Mouse (Mus musculus) cortical plate, adult 2 months (tissue): ENCODE data around the gene Adcy7. TPM values are rescaled to one million over a fixed set of nuclear protein-coding genes. Genes with fewer than 3 reads are reported as not detected.

ENCODE experiments used
- H3K27ac ChIP-seq: fragments of 200-500 bp; 2 replicates; pipeline ENCODE4 v1.5.1; 2012; ENCODE audit warnings: low read length, control low read depth, inconsistent platforms; ENCODE audit not compliant: insufficient read depth
- H3K4me1 ChIP-seq: fragments of 200-500 bp; 2 replicates; pipeline ENCODE4 v1.6.1; 2011; ENCODE audit warnings: low read length; ENCODE audit not compliant: control insufficient read depth, insufficient read depth
- H3K4me3 ChIP-seq: fragments of 200-500 bp; 2 replicates; pipeline ENCODE4 v1.5.1; 2011; ENCODE audit warnings: mild to moderate bottlenecking, low read length, control low read depth; ENCODE audit not compliant: insufficient read depth
- CTCF ChIP-seq: fragments of 200-500 bp; IDR thresholded peaks from 2 replicates; pipeline ENCODE4 v1.5.1; 2011; ENCODE audit warnings: mild to moderate bottlenecking, control low read depth, low read length; ENCODE audit not compliant: insufficient read depth; ENCODE audit errors: extremely low read depth
- POLR2A ChIP-seq: fragments of 200-500 bp; IDR thresholded peaks from 2 replicates; pipeline ENCODE4 v1.6.1; 2011; ENCODE audit warnings: mild to moderate bottlenecking, low read length, control low read depth; ENCODE audit not compliant: insufficient read depth; ENCODE audit errors: extremely low read depth
- polyA plus RNA-seq: library from polyadenylated mRNA; depleted of rRNA; stranded (reverse); fragments of >200 nt; gene quantifications from 2 replicates; pipeline ENCODE4 v1.2.3, GENCODE M21; 2012

The Adcy7 gene
- polyA plus RNA-seq, 1 experiment = 3.1 TPM

DNA sequence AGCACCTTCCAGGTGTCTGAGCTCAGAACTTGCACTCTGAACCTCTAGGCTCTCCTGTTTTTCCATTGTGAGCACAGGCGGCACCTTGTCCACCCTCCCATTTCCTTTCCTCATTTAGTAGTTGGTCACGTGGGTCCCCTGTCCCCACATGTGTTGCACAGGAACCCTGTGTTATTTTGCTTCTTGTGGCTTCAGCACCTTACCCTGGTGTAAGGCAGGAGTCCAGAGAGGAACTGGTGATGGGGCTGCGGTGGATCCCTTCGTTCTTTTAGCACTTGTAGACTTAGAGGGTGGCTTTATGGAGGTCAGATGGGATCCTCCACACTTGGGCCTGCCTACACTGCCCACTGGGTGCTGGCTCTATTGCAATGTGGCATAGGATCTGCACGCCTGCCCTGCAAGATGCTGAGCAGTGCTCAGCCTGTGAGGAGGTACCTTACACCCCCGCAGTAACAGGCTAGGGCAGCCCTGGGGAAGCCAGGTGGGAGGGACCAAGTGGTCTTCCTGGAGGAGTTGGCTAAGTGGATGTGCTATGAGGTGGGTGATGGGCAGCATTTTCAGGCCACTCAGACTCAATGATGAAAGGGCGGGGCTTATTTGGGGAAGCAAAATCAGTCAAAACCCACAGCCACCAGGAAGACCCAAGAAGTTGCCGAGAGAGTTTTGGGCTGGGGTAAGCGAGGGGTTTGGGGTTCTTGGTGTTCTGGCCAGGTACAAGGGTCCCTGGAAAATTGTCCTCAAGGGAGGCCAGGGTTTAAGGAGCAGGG is 21.6 kb downstream of the Adcy7 start:
- TF ChIP-seq CTCF (no peak), POLR2A (no peak)
- no peak overlapping the region for H3K27ac ChIP-seq
- no peak overlapping the region for H3K4me3 ChIP-seq
- peaks cover 1% of the 10 kb centered on the region; the same call in 1 of the 2 replicates for H3K4me1 ChIP-seq

DNA sequence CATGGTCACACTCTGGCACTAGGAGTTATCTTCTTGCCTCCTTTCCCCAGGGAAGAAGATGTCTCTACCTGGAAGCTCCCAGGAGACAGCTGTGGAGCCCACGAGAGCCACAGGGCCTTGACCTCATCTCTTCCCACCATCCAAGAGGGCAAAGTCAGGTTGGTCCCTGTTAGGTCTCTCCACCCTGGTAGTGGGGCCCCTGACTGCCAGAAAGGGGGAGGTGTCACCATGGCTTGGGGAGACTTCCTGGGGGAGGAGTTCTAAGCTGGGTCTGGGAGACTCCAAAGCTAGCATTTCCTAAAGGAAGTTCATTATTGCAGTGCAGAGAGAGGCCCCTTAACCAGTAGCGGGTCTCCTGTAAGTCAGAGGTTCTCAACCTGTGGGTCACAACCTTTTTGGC is 22.8 kb downstream of the Adcy7 start:
- no peak for TF ChIP-seq CTCF
- TF ChIP-seq POLR2A = no peak
- no peak overlapping the region for H3K4me3 ChIP-seq
- no peak overlapping the region for H3K27ac ChIP-seq
- peaks cover 1% of the 10 kb centered on the region; the same call in 1 of the 2 replicates for H3K4me1 ChIP-seq

DNA sequence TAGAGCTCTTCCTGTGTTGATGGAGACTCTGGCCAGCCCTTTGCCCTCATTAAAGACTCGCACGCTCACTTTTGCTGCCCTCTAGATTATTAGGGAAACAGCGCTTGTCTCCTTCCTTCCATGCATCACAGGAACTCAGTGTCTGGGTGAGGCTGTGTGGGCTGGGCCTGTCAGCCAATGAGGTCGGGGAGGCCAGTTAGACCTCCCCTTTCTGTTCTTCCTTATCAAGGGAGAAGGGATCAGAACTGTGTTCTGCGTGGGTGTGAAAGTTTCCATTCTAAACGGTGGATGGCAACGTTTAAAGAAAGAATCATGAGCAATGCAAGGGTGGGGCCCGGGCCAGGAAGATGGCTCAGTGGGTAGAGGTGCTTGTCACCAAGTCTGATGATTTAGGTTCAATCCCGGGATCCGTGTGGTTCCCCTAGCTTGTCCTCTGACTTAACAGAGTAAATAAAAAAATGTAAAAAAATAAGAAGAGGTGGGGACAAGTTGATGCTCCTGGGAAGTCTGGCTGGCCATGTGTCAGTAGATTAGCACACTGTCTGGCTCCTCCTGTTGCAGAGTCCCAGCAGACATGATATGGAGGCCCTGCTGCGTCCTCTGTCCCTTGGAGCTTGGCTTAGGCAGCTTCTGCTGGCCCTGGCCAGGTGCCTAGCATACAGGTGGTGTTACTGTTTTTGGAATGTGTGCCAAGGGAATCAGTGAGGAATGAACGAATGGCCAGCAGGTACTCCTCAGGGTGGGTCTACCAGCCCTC is 26.0 kb downstream of the Adcy7 start:
- peaks cover 1% of the 10 kb centered on the region; the same call in 1 of the 2 replicates for H3K4me1 ChIP-seq
- TF ChIP-seq CTCF (no peak), POLR2A (no peak)
- no peak overlapping the region for H3K27ac ChIP-seq
- H3K4me3 ChIP-seq = no peak overlapping the region

DNA sequence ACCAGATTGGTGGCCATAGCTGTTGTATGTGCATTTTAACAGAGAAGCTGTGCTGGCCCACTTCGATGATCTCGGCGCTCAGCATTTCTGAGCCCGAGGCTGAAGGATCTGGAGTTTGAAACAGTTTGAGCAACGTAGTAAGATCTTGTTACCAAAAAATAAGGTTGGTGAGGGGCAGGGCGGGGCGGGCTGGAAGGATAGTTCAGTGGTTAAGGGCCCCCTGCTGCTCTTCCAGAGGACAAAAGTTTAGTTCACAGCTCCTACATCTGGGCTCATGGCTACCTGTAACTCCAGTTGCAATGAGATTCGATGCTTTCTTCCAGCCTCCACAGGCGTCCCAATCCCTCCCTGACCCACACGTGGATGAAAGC is 26.5 kb downstream of the Adcy7 start:
- Histone ChIP-seq H3K27ac (no peak overlapping the region), H3K4me1 (peaks cover 1% of the 10 kb centered on the region; the same call in 1 of the 2 replicates), H3K4me3 (no peak overlapping the region)
- no peak for TF ChIP-seq CTCF
- no peak for TF ChIP-seq POLR2A

DNA sequence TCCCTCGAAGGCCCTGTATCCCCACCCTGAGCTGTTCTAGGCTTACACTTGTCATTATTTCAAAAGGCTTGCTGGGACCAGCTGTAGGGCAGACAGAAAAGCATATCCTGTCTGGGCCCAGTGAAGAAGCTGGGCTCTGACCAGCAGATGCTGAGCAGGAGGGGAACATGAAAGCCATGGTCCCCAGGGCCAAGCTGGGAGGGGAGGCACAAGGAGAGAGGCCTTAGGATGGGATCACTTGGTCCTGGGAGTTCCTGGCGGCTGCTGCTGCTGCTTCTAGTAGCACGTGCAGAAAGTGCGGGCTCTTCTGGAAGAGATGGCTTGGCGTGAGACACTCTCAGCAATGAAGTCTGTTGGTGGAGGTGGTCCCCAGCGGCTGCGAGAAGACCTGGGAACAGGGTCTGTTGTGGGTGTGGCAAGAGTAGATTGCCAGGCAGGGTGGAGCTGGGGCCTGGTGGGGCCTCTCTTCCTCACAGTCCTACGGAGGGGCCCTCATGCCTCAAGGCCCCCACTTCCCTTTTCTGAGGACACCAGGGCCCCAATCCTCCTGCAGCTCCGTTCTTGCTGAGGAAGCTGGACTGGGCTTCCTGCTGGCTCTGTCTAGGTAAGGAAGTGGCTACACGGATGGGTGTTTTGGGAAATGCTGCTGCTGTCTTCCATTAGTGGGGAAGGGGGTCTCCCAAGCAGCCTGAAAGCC is 27.9 kb downstream of the Adcy7 start:
- TF ChIP-seq POLR2A (no peak), CTCF (no peak)
- Histone ChIP-seq H3K4me1 (peaks cover 1% of the 10 kb centered on the region; the same call in 1 of the 2 replicates), H3K4me3 (no peak overlapping the region), H3K27ac (no peak overlapping the region)

DNA sequence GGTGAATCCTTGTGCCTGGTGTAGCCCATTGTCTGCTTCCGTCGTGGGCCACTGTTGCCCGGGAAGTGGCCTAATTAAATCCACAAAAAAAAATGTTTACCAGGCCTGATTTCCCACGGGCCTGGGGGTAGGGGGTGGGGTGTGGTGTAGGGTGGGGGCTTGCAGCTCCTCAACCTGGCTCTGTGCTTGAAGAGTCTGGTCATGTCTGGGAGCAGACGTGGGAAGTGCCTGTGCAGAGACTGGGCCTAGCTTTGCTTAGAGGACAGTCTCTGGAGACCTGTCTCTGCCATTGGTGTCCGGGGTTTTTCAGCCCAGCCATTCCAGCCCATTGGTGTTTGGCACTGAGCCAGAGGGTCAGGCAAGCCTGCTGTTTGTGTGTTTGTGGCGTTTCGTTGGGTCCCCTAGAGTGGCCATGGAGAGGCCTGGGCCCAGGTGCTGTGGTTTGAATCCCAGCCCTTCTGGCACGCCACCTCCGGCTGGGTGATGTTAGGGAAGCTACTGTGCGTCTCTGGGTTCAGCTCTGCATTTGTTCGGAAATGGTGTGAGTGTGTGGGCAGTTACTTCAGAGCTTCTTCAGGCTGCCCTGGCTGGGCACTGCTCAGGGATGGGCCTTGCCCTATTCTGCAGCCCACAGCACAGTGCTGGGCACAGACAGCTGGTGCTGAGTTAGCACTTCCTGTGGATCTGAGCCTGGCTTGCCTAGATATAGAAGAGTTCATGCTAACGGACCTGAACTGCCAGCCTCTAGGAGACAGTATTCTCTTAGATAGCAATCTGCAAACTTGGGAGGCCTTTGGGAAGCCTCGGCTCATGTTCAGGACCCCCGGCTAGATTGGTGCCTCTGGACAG is 29.6 kb downstream of the Adcy7 start:
- no peak for TF ChIP-seq POLR2A
- TF ChIP-seq CTCF = no peak
- H3K4me1 ChIP-seq = peaks cover 1% of the 10 kb centered on the region; the same call in 1 of the 2 replicates
- no peak overlapping the region for H3K4me3 ChIP-seq
- H3K27ac ChIP-seq = no peak overlapping the region

DNA sequence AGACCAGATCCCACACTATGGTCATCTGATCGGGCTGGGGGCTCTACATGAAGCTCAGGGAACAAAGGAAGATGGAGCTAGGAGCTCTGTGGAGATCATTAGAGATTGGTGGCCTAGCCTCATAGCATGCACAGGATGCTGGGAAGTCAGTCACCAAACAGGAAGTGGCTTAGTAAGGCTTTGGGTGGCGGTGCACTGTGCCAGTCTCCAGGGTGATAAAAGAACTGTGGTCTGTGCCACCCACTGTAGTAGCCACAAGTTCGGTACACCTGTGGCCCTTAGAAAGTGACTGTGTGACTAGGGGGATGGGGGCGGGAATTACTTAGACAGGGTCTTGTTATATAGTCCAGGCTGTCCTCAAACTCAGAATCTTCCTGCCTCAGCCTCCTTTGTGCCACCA is 33.6 kb downstream of the Adcy7 start:
- H3K27ac ChIP-seq = no peak overlapping the region
- H3K4me1 ChIP-seq = no peaks in the 10 kb centered on the region
- TF ChIP-seq POLR2A (no peak), CTCF (no peak)
- H3K4me3 ChIP-seq = no peak overlapping the region

DNA sequence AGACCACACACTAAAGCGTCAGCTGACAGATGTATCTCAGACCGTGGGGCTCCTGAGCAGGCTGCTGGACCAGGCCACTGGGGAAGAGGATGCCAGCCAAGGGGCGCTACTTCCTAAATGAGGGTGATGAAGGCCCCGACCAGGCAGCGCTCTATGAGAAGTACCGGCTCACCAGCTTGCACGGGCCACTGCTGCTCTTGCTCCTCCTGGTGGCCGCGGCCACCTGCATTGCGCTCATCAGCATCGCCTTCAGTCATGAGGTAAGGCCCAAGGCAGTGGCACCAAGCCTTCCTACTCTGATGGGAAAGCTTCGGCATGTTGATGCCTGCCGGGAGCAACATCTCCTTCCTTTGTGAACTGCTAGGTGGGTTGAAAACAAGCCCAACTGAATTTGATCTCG is 34.3 kb downstream of the Adcy7 start:
- TF ChIP-seq CTCF (no peak), POLR2A (no peak)
- H3K4me1 ChIP-seq = no peaks in the 10 kb centered on the region
- no peak overlapping the region for H3K4me3 ChIP-seq
- no peak overlapping the region for H3K27ac ChIP-seq

DNA sequence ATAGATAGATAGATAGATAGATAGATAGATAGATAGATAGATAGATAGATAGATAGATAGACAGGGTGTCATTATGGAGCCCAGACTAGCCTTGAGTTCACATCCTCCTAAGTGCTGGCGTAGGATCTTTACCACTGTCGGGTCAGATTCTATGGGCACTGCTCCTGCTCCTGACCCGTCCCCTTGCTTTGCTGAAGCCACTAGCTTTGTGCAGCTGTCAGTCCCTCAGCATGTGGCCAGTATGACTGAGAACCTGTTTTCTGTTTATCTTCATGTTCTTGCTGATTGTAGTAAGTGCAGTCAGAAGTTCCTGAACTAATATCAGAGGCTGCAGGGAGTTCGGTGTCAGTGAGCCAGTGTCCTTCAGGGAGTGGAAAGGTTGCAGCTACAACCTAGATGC is 35.5 kb downstream of the Adcy7 start:
- Histone ChIP-seq H3K4me3 (no peak overlapping the region), H3K4me1 (no peaks in the 10 kb centered on the region), H3K27ac (no peak overlapping the region)
- TF ChIP-seq POLR2A (no peak), CTCF (no peak)
